ENCODE assay signal across 8 mouse cellular contexts in the genomic region with DNA sequence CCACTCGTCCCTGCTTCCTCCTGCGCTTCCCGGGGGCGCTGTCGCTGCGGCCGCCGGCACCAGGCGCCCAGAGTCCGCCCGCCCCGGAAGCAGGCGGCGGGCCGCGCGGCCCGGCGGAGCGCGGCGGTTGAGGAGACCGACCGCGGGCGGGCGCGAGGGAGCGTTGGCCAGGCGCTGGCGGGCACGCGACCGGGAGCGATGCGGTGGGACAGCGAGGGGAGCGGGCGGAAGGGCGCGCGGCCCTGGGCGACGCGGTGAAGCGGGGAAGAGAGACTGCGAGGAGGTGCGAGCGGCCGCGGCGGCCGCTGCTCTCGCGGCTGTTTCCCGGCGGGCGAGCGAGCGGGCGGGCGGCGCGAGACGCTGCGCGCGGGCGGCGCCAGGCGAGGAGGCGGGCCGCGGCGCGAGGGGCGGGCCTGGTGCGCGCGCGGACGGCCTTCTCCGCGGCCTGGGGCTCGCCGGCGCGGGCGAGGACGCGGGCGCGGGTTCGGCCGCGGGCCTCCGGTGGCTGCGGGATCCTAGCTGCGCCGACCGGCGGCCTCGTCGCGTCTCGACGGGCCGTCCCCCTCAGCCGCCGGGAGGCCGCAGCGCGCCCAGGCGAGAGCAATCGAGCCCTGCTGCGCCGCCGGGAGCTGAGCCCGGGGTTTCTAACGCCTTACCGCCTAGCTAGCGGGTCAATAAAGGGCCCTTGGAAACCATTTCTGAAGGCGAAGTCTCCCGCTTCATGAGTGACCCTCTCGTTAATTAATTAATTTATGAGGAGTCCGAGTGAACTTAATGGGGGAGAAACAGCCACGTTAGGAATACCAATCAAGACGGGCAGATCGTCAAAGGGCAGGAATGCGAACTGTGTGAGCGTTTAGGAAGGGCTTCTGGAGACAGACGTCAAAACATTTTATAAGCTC. TPM values are rescaled to one million over a fixed set of nuclear protein-coding genes. Genes with fewer than 3 reads are reported as not detected.
A peak's percentile ranks its signal among the peaks of the same experiment; 100 is the strongest.
DNase-seq lines count a peak whose midpoint lies in the region; ATAC-seq and TF ChIP-seq lines count a peak whose summit lies in the region.

A gene (minus strand): TSS at position 326 of the 902 bp plus-strand sequence.

- no peaks in the 10 kb centered on the region for H3K27me3 ChIP-seq in hindbrain, embryonic 12.5 days
- H3K27me3 ChIP-seq in lung, postnatal 0 days (replicated peaks; ENCODE audit: insufficient read depth, low read length): no peaks in the 10 kb centered on the region

- DNase-seq in Muller cell, postnatal 12 days (ENCODE audit: inconsistent ontology term): peak; percentile 86
- peak; percentile 86 to 91 for DNase-seq in cerebellum, postnatal 10 days
- DNase-seq in frontal cortex, postnatal 14 days (ENCODE audit: low spot score in 2 of 2): peak; percentile 41 to 65
- peak; percentile 73 to 84 for DNase-seq in layer of hippocampus, postnatal 10 days (ENCODE audit: low spot score in 2 of 2)
- peak; percentile 90 for DNase-seq in lung, postnatal 0 days (ENCODE audit: low spot score)
- peak; percentile 65 for DNase-seq in ovary, postnatal 14 days (ENCODE audit: low spot score)
- peak; percentile 83 for DNase-seq in thymus, postnatal 14 days

- peak within 1 kb of the TSS; percentile 78 for H3K4me2 ChIP-seq in hindbrain, embryonic 12.5 days (replicated peaks)
- peak within 1 kb of the TSS; percentile 74 for H3K4me2 ChIP-seq in lung, postnatal 0 days (replicated peaks; ENCODE audit: low read depth, low read length)

- H3K9me3 ChIP-seq in hindbrain, embryonic 12.5 days (replicated peaks): no peaks in the 10 kb centered on the region
- no peaks in the 10 kb centered on the region for H3K9me3 ChIP-seq in lung, postnatal 0 days (ENCODE audit: low read length)

- H3K4me3 ChIP-seq in hindbrain, embryonic 12.5 days: peak within 1 kb of the TSS; percentile 97
- peak within 1 kb of the TSS; percentile 96 for H3K4me3 ChIP-seq in lung, postnatal 0 days (ENCODE audit: low read depth, low read length)

- peak; percentile 47 for TF ChIP-seq CTCF in lung, postnatal 0 days (IDR thresholded peaks at IDR 0.05)

- H3K4me1 ChIP-seq in hindbrain, embryonic 12.5 days: peaks cover 16% of the 10 kb centered on the region
- peaks cover 10% of the 10 kb centered on the region; the same call in 1 of the 2 replicates for H3K4me1 ChIP-seq in lung, postnatal 0 days (ENCODE audit: insufficient read depth, low read depth, low read length)

- WGBS in hindbrain, embryonic 12.5 days: under 1% methylated on average over 88 of the region's 132 CpGs
- under 1% methylated on average over 74 of the region's 132 CpGs for WGBS in lung, postnatal 0 days

- no peaks in the 10 kb centered on the region for H3K36me3 ChIP-seq in hindbrain, embryonic 12.5 days
- H3K36me3 ChIP-seq in lung, postnatal 0 days (ENCODE audit: insufficient read depth, low read length): no peaks in the 10 kb centered on the region

- H3K27ac ChIP-seq in hindbrain, embryonic 12.5 days: peak within 1 kb of the TSS; percentile 100
- H3K27ac ChIP-seq in lung, postnatal 0 days (ENCODE audit: low read length): peak within 1 kb of the TSS; percentile 100

- peak; percentile 80 for ATAC-seq in hindbrain, embryonic 12.5 days (ENCODE audit: low FRiP score)
- ATAC-seq in lung, postnatal 0 days: peak; percentile 90

- TF ChIP-seq EP300 in lung, postnatal 0 days (IDR thresholded peaks at IDR 0.05): no peak

- peak within 1 kb of the TSS; percentile 99 for H3K9ac ChIP-seq in hindbrain, embryonic 12.5 days
- H3K9ac ChIP-seq in lung, postnatal 0 days (replicated peaks; ENCODE audit: low read depth): peak within 1 kb of the TSS; percentile 99

RNA-seq across cellular contexts. Expression of the gene that starts here (rescaled TPM):
- 12.2 and 12.8 TPM in 2 replicates for polyA plus RNA-seq in hindbrain, embryonic 12.5 days (2016; fragmentation: Nextera tagmentation; extraction: Ambion mirVana)
- total RNA-seq in layer of hippocampus, postnatal 10 days (2021): 10 to 100 TPM; 67.8 to 77.0 TPM
- 12.4 and 14.2 TPM in 2 replicates for polyA plus RNA-seq in lung, postnatal 0 days (2015; fragmentation: Nextera tagmentation; extraction: Ambion mirVana)

Comparison
In these comparisons a context has a peak if more than half of its experiments do, and no peak if none do; other contexts are left out.
1. Peak in every context shown above with its lines: DNase-seq, ATAC-seq, H3K4me3 ChIP-seq and H3K27ac ChIP-seq.